Mouse (Mus musculus) brain, embryonic 14.5 days (tissue): ENCODE measurements around the gene Ccdc42.

Experiments
- CTCF ChIP-seq: fragments of 200-500 bp; IDR thresholded peaks from 2 replicates; pipeline ENCODE4 v1.5.1; 2012; ENCODE audit warnings: inconsistent platforms, mild to moderate bottlenecking, moderate library complexity, borderline replicate concordance; ENCODE audit not compliant: insufficient read depth, insufficient read length; ENCODE audit errors: extremely low read depth
- POLR2A ChIP-seq: fragments of 200-500 bp; IDR thresholded peaks from 2 replicates; pipeline ENCODE4 v1.6.1; 2012; ENCODE audit warnings: mild to moderate bottlenecking, inconsistent platforms, borderline replicate concordance; ENCODE audit not compliant: poor library complexity, insufficient read depth, insufficient read length, severe bottlenecking; ENCODE audit errors: extremely low read depth

- TF ChIP-seq POLR2A (no peak), CTCF (no peak)
Measured at GRCm38 (mm10) chr11:68564356-68565031, 22.3 kb upstream of the Ccdc42 start.
